Mouse (Mus musculus) mesoderm, embryonic 11.5 days (tissue): ENCODE results near the gene Rmi2.
A peak's percentile ranks its signal among the peaks of the same experiment; 100 is the strongest.
"Not testable (repeated sequence)": the region's sequence is repeated elsewhere in the genome, so short reads cannot be mapped to it uniquely, and the experiment has no call there.

Experiments used
- DNase-seq: peaks from one replicate; pipeline ENCODE4 v3.0.0-alpha.2; 2012; ENCODE audit warnings: low read depth, low spot score

The Rmi2 gene

GRCm38 (mm10) chr16:10834911-10835587 is at the start of gene Rmi2:
Gene Rmi2 (plus strand): TSS chr16:10835059.
- DNase-seq, result peak; percentile 88

GRCm38 (mm10) chr16:10785371-10786231 is 49.3 kb upstream of the Rmi2 start, which contains the start of gene Socs1:
Gene Socs1 (minus strand): TSS chr16:10785536.
- DNase-seq, result peak; percentile 91

GRCm38 (mm10) chr16:10786288-10786687 is 48.6 kb upstream of the Rmi2 start:
- peak; percentile 91 for DNase-seq

GRCm38 (mm10) chr16:10786782-10787547 is 47.9 kb upstream of the Rmi2 start:
- DNase-seq, result no peak

- DNase-seq, result no peak
Measured at GRCm38 (mm10) chr16:10787548-10788058, 47.3 kb upstream of the Rmi2 start.

GRCm38 (mm10) chr16:10788271-10788670 is 46.6 kb upstream of the Rmi2 start, which contains the start of gene Tnp2:
Gene Tnp2 (minus strand): TSS chr16:10788660.
- no peak for DNase-seq

- DNase-seq, result no peak
Measured at GRCm38 (mm10) chr16:10788866-10789265, 46.0 kb upstream of the Rmi2 start.

GRCm38 (mm10) chr16:10790702-10791101 is 44.2 kb upstream of the Rmi2 start, which contains the start of gene Prm3:
Gene Prm3 (minus strand): TSS chr16:10790914.
- DNase-seq, result no peak

GRCm38 (mm10) chr16:10796034-10796433 is 38.8 kb upstream of the Rmi2 start, which contains the start of gene Prm2:
Gene Prm2 (minus strand): TSS chr16:10796134.
- DNase-seq, result no peak

- DNase-seq, result not testable (repeated sequence)
Measured at GRCm38 (mm10) chr16:10802420-10802819, 32.4 kb upstream of the Rmi2 start.

- no peak for DNase-seq
Measured at GRCm38 (mm10) chr16:10805789-10806527, 28.9 kb upstream of the Rmi2 start, which contains the start of gene Prm1. Gene Prm1 (minus strand): TSS chr16:10805839.

- no peak for DNase-seq
Measured at GRCm38 (mm10) chr16:10810376-10810775, 24.5 kb upstream of the Rmi2 start.

GRCm38 (mm10) chr16:10812865-10813371 is 21.9 kb upstream of the Rmi2 start, which contains the start of gene Gm11172:
Gene Gm11172 (plus strand): TSS chr16:10812915.
- DNase-seq, result no peak

- DNase-seq, result no peak
Measured at GRCm38 (mm10) chr16:10813726-10814125, 21.1 kb upstream of the Rmi2 start.

GRCm38 (mm10) chr16:10814864-10815263 is 20.0 kb upstream of the Rmi2 start:
- no peak for DNase-seq

- DNase-seq, result no peak
Measured at GRCm38 (mm10) chr16:10818579-10819135, 16.2 kb upstream of the Rmi2 start.

- DNase-seq, result no peak
Measured at GRCm38 (mm10) chr16:10819966-10820365, 14.9 kb upstream of the Rmi2 start.

- DNase-seq, result no peak
Measured at GRCm38 (mm10) chr16:10821387-10821786, 13.5 kb upstream of the Rmi2 start.

- no peak for DNase-seq
Measured at GRCm38 (mm10) chr16:10824536-10824935, 10.3 kb upstream of the Rmi2 start.

GRCm38 (mm10) chr16:10825840-10826239 is 9.0 kb upstream of the Rmi2 start:
- DNase-seq, result no peak
